Mouse (Mus musculus) kidney, postnatal 0 days (tissue): Measurements from ENCODE around the gene Pp2d1. TPM values are rescaled to one million over a fixed set of nuclear protein-coding genes. Genes with fewer than 3 reads are reported as not detected.

Experiments
- ATAC-seq: fragments of 200-750 bp; cut with Nextera tagmentation; replicated peaks from 2 replicates; pipeline ENCODE4 v1.8.0; 2017; ENCODE audit warnings: low read depth, moderate number of reproducible peaks, moderate TSS enrichment, moderate library complexity; ENCODE audit not compliant: low FRiP score
- DNase-seq: peaks from one replicate; pipeline ENCODE4 v3.0.0-alpha.2; 2016; ENCODE audit warnings: low spot score
- H3K27ac ChIP-seq: fragments of 300-500 bp; sonication (generic); 2 replicates; pipeline ENCODE4 v1.5.1; 2014; ENCODE audit warnings: mild to moderate bottlenecking
- H3K27me3 ChIP-seq: fragments of 300-500 bp; sonication (generic); 2 replicates; pipeline ENCODE4 v1.6.1; 2014; ENCODE audit warnings: low read length, mixed read lengths; ENCODE audit not compliant: insufficient read depth
- H3K36me3 ChIP-seq: fragments of 300-500 bp; sonication (generic); 2 replicates; pipeline ENCODE4 v1.6.1; 2014; ENCODE audit warnings: low read length, mixed read lengths; ENCODE audit not compliant: insufficient read depth
- H3K4me1 ChIP-seq: fragments of 300-500 bp; sonication (generic); replicated peaks from 2 replicates; pipeline ENCODE4 v1.6.1; 2014; ENCODE audit warnings: antibody characterized with exemption, low read length, mixed read lengths; ENCODE audit not compliant: insufficient read depth
- H3K4me2 ChIP-seq: fragments of 300-500 bp; sonication (generic); 2 replicates; pipeline ENCODE4 v1.6.1; 2014; ENCODE audit warnings: mild to moderate bottlenecking, low read length, moderate library complexity, mixed read lengths
- H3K4me3 ChIP-seq: fragments of 300-500 bp; sonication (generic); replicated peaks from 2 replicates; pipeline ENCODE4 v1.5.1; 2014; ENCODE audit warnings: low read depth, low read length
- H3K9ac ChIP-seq: fragments of 300-500 bp; sonication (generic); 2 replicates; pipeline ENCODE4 v1.6.1; 2014; ENCODE audit warnings: low read depth, low read length
- H3K9me3 ChIP-seq: fragments of 300-500 bp; sonication (generic); replicated peaks from 2 replicates; pipeline ENCODE4 v1.6.1; 2016; ENCODE audit warnings: low read length, inconsistent platforms, mixed read lengths
- CTCF ChIP-seq: IDR thresholded peaks from 2 replicates; pipeline ENCODE4 v1.5.1; 2016; ENCODE audit warnings: antibody characterized with exemption, low read depth, mild to moderate bottlenecking, moderate library complexity
- WGBS: fragments of 180-500 bp; shearing (Covaris S2); extraction: QIAGEN DNeasy Blood & Tissue Kit; methylation state at CpG from one replicate; pipeline ENCODE4 v1.1.7; 2014; 5-methylcytosine and 5-hydroxymethylcytosine counted together
- polyA plus RNA-seq: library from polyadenylated mRNA; unstranded; fragments of >200 nt; fragmentation: Nextera tagmentation; extraction: Ambion mirVana; gene quantifications from 2 replicates; pipeline ENCODE4 v1.2.1, GENCODE M21; 2015

Pp2d1 gene
- polyA plus RNA-seq, 1 experiment from 2014 or later: 0.22 TPM

GRCm38 (mm10) chr17:53554088-53554487, 14.8 kb upstream of the Pp2d1 start:
- Histone ChIP-seq H3K4me2 (no peak overlapping the region), H3K9ac (no peak overlapping the region), H3K27me3 (no peaks in the 10 kb centered on the region), H3K27ac (no peak overlapping the region), H3K4me1 (no peaks in the 10 kb centered on the region), H3K9me3 (no peaks in the 10 kb centered on the region), H3K36me3 (no peaks in the 10 kb centered on the region), H3K4me3 (no peak overlapping the region)
- WGBS: 68% methylated on average over 4 of the region's 4 CpGs
- DNase-seq (no peak), ATAC-seq (no peak)
- peak; percentile 40; the same call in 1 of the 2 replicates for TF ChIP-seq CTCF

- no peak overlapping the region for H3K9ac ChIP-seq
- H3K36me3 ChIP-seq: no peaks in the 10 kb centered on the region
- H3K27me3 ChIP-seq: no peaks in the 10 kb centered on the region
- ATAC-seq: no peak
- no peak overlapping the region for H3K4me2 ChIP-seq
- no peak overlapping the region for H3K4me3 ChIP-seq
- WGBS: 76% methylated on average over 8 of the region's 8 CpGs
- no peak overlapping the region for H3K27ac ChIP-seq
- TF ChIP-seq CTCF: no peak
- H3K9me3 ChIP-seq: no peaks in the 10 kb centered on the region
- no peak for DNase-seq
- no peaks in the 10 kb centered on the region for H3K4me1 ChIP-seq
Observed at GRCm38 (mm10) chr17:53551306-53552299, 12.4 kb upstream of the Pp2d1 start.

- ATAC-seq: no peak
- Histone ChIP-seq H3K4me2 (no peak overlapping the region), H3K9me3 (no peaks in the 10 kb centered on the region), H3K36me3 (no peaks in the 10 kb centered on the region), H3K9ac (no peak overlapping the region), H3K27ac (no peak overlapping the region), H3K27me3 (no peaks in the 10 kb centered on the region), H3K4me3 (no peak overlapping the region), H3K4me1 (no peaks in the 10 kb centered on the region)
- DNase-seq: peak; percentile 22
- WGBS: 64% methylated on average over 9 of the region's 9 CpGs
- no peak for TF ChIP-seq CTCF
Observed at GRCm38 (mm10) chr17:53543591-53544324, 4.5 kb upstream of the Pp2d1 start.

- no peak for TF ChIP-seq CTCF
- Histone ChIP-seq H3K27me3 (no peaks in the 10 kb centered on the region), H3K27ac (no peak overlapping the region), H3K9ac (no peak overlapping the region), H3K4me2 (no peak overlapping the region), H3K4me1 (no peaks in the 10 kb centered on the region), H3K4me3 (no peak overlapping the region), H3K36me3 (no peaks in the 10 kb centered on the region), H3K9me3 (no peaks in the 10 kb centered on the region)
- DNase-seq: no peak
- ATAC-seq: no peak
- 94% methylated on average over 4 of the region's 4 CpGs for WGBS
Observed at GRCm38 (mm10) chr17:53542536-53542935, 3.3 kb upstream of the Pp2d1 start.

- WGBS: 58% methylated on average over 2 of the region's 2 CpGs
- Histone ChIP-seq H3K27ac (no peak overlapping the region), H3K4me3 (no peak overlapping the region), H3K4me1 (no peaks in the 10 kb centered on the region), H3K36me3 (no peaks in the 10 kb centered on the region), H3K9ac (no peak overlapping the region), H3K4me2 (no peak overlapping the region), H3K27me3 (no peaks in the 10 kb centered on the region), H3K9me3 (no peaks in the 10 kb centered on the region)
- TF ChIP-seq CTCF: no peak
- DNase-seq (no peak), ATAC-seq (no peak)
Observed at GRCm38 (mm10) chr17:53532425-53532824, 6.8 kb downstream of the Pp2d1 start.

GRCm38 (mm10) chr17:53531160-53531559, 8.1 kb downstream of the Pp2d1 start:
- Histone ChIP-seq H3K4me2 (no peak overlapping the region), H3K36me3 (no peaks in the 10 kb centered on the region), H3K27ac (no peak overlapping the region), H3K4me1 (no peaks in the 10 kb centered on the region), H3K27me3 (no peaks in the 10 kb centered on the region), H3K4me3 (no peak overlapping the region), H3K9me3 (no peaks in the 10 kb centered on the region), H3K9ac (no peak overlapping the region)
- 45% methylated on average over 2 of the region's 2 CpGs for WGBS
- no peak for ATAC-seq
- peak; percentile 52 for TF ChIP-seq CTCF
- no peak for DNase-seq
